Mouse (Mus musculus): ENCODE measurements around the gene Klf9. TPM values are rescaled to one million over a fixed set of nuclear protein-coding genes. Genes with fewer than 3 reads are reported as not detected.

The Klf9 gene
- polyA plus RNA-seq, 1 experiment = 9.8 TPM

DNA sequence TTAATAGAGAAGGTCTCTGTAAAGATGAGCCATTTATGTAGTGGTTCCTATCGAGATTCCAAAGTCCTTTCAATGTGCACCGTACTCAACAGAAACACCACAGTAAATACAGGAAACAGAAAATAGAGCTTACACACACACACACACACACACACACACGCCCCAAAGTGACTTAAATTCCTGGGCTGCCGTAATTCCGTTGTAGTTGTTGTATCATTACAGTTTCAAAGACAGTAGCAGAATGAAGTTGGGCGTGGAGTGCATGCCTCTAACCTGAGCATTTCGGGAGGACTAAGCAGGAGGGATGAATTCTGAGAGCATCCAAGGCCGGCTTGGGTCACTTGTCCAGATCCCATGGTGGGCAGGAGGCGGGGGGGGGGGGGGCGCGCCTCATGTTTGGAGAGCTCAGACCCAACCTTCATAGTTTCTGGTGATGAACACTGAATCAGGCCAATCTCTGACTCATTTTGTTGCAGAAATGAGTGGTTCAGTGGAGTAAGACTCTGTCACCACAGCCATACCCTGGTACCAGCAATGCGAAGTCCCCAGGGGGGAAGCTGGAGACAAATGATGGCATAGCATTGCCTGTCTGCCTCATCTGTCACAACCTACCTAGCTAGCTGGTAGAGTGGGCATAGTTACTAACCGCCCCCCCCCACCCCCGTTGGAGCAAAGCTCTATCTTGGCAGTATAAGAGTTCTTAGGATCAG, 9.7 kb downstream of the Klf9 start:
- TF ChIP-seq CTCF (IDR thresholded peaks at IDR 0.05; ENCODE audit: control insufficient read depth, insufficient read depth, low read length) = no peak
- TF ChIP-seq POLR2A (IDR thresholded peaks at IDR 0.05; ENCODE audit: borderline replicate concordance, control insufficient read depth, low read depth, low read length) = no peak
- 76% methylated on average over 14 of the region's 14 CpGs for WGBS
- Histone ChIP-seq H3K4me3 (replicated peaks; ENCODE audit: control insufficient read depth, low read depth, low read length) (no peak overlapping the region), H3K4me1 (ENCODE audit: control insufficient read depth, insufficient read depth, low read length) (peaks cover 6% of the 10 kb centered on the region), H3K27ac (ENCODE audit: control insufficient read depth, insufficient read depth, low read depth, low read length, poor library complexity) (peak overlapping the region; percentile 17; the same call in 1 of the 2 replicates)

GRCm38 (mm10) chr19:23151651-23152070, 10.6 kb downstream of the Klf9 start:
- 11% methylated on average over 11 of the region's 11 CpGs for WGBS
- H3K27ac ChIP-seq (ENCODE audit: control insufficient read depth, insufficient read depth, low read depth, low read length, poor library complexity) = peak overlapping the region; percentile 69
- TF ChIP-seq POLR2A (IDR thresholded peaks at IDR 0.05; ENCODE audit: borderline replicate concordance, control insufficient read depth, low read depth, low read length) = no peak
- TF ChIP-seq CTCF (IDR thresholded peaks at IDR 0.05; ENCODE audit: control insufficient read depth, insufficient read depth, low read length) = peak; percentile 61
- H3K4me3 ChIP-seq (replicated peaks; ENCODE audit: control insufficient read depth, low read depth, low read length) = peak overlapping the region; percentile 26
- H3K4me1 ChIP-seq (ENCODE audit: control insufficient read depth, insufficient read depth, low read length) = peaks cover 6% of the 10 kb centered on the region

- peak overlapping the region; percentile 69; the same call in 1 of the 2 replicates for H3K27ac ChIP-seq (ENCODE audit: control insufficient read depth, insufficient read depth, low read depth, low read length, poor library complexity)
- 32% methylated on average over 4 of the region's 4 CpGs for WGBS
- peaks cover 6% of the 10 kb centered on the region for H3K4me1 ChIP-seq (ENCODE audit: control insufficient read depth, insufficient read depth, low read length)
- no peak overlapping the region for H3K4me3 ChIP-seq (replicated peaks; ENCODE audit: control insufficient read depth, low read depth, low read length)
- TF ChIP-seq POLR2A (IDR thresholded peaks at IDR 0.05; ENCODE audit: borderline replicate concordance, control insufficient read depth, low read depth, low read length) = no peak
- no peak for TF ChIP-seq CTCF (IDR thresholded peaks at IDR 0.05; ENCODE audit: control insufficient read depth, insufficient read depth, low read length)
Measured at GRCm38 (mm10) chr19:23152201-23152640, 11.2 kb downstream of the Klf9 start.

GRCm38 (mm10) chr19:23152771-23153605, 12.0 kb downstream of the Klf9 start:
- WGBS = 78% methylated on average over 25 of the region's 25 CpGs
- H3K4me3 ChIP-seq (replicated peaks; ENCODE audit: control insufficient read depth, low read depth, low read length) = no peak overlapping the region
- H3K27ac ChIP-seq (ENCODE audit: control insufficient read depth, insufficient read depth, low read depth, low read length, poor library complexity) = peak overlapping the region; percentile 16; the same call in 1 of the 2 replicates
- peaks cover 6% of the 10 kb centered on the region for H3K4me1 ChIP-seq (ENCODE audit: control insufficient read depth, insufficient read depth, low read length)
- TF ChIP-seq CTCF (IDR thresholded peaks at IDR 0.05; ENCODE audit: control insufficient read depth, insufficient read depth, low read length) = no peak
- no peak for TF ChIP-seq POLR2A (IDR thresholded peaks at IDR 0.05; ENCODE audit: borderline replicate concordance, control insufficient read depth, low read depth, low read length)

DNA sequence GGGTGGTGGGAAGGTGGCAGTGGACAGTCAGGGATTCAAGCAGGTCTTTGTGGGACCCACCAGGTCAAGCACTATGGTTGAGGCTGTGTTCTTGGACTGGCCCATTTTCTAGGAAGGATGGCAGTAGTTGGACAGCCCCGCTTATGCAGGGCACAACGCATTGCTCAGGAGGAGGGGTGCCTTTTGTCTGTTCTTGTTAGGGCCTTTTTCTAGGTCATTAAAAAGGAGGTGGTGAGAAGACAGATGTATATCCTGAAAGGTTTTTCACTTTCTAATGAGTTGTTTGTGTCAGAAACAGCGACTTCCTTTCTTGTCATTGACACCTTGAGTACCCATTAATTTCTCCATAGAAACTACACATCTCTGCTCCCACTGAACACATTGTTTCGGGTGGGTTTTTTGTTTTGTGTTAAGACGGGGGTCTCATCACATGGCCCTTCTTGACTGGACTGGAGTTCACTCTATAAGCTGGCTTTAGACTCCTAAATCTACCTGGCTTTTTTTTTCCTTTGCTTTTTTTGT, 12.6 kb downstream of the Klf9 start:
- TF ChIP-seq CTCF (IDR thresholded peaks at IDR 0.05; ENCODE audit: control insufficient read depth, insufficient read depth, low read length) (no peak), POLR2A (IDR thresholded peaks at IDR 0.05; ENCODE audit: borderline replicate concordance, control insufficient read depth, low read depth, low read length) (no peak)
- H3K4me3 ChIP-seq (replicated peaks; ENCODE audit: control insufficient read depth, low read depth, low read length) = no peak overlapping the region
- H3K27ac ChIP-seq (ENCODE audit: control insufficient read depth, insufficient read depth, low read depth, low read length, poor library complexity) = no peak overlapping the region
- 83% methylated on average over 5 of the region's 5 CpGs for WGBS
- H3K4me1 ChIP-seq (ENCODE audit: control insufficient read depth, insufficient read depth, low read length) = peaks cover 6% of the 10 kb centered on the region

GRCm38 (mm10) chr19:23159780-23160395, 18.9 kb downstream of the Klf9 start:
- WGBS = 91% methylated on average over 10 of the region's 10 CpGs

DNA sequence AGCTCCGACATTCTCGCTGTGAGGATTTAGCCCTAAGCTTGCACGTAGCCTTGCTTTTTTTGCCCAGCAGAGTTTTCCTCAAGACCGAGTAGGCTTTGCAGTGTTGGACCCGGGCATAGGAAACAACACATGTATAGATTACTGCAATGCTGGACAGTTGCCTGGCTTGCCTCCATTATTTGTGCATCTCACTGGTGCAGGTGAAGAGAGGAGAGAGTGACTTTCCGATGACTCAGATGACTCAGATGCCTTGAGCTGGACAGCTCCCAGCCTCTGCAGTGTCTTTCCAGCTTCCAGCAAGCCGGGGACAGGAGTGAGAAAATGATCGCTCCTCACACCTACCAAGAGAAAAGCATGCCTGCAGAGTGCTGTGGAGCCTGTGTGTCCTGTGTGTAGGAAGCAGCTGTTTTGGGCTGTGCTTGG, 21.4 kb downstream of the Klf9 start:
- Histone ChIP-seq H3K4me1 (ENCODE audit: control insufficient read depth, insufficient read depth, low read length) (no peaks in the 10 kb centered on the region; the same call in 1 of the 2 replicates), H3K4me3 (replicated peaks; ENCODE audit: control insufficient read depth, low read depth, low read length) (no peak overlapping the region), H3K27ac (ENCODE audit: control insufficient read depth, insufficient read depth, low read depth, low read length, poor library complexity) (no peak overlapping the region)
- no peak for TF ChIP-seq CTCF (IDR thresholded peaks at IDR 0.05; ENCODE audit: control insufficient read depth, insufficient read depth, low read length)
- TF ChIP-seq POLR2A (IDR thresholded peaks at IDR 0.05; ENCODE audit: borderline replicate concordance, control insufficient read depth, low read depth, low read length) = no peak
- WGBS = 80% methylated on average over 8 of the region's 8 CpGs

More at GRCm38 (mm10) chr19:23159780-23160395, 18.9 kb downstream of the Klf9 start:
- Histone ChIP-seq H3K4me3 (replicated peaks; ENCODE audit: control insufficient read depth, low read depth, low read length) (no peak overlapping the region), H3K27ac (ENCODE audit: control insufficient read depth, insufficient read depth, low read depth, low read length, poor library complexity) (no peak overlapping the region), H3K4me1 (ENCODE audit: control insufficient read depth, insufficient read depth, low read length) (no peaks in the 10 kb centered on the region; the same call in 1 of the 2 replicates)
- TF ChIP-seq POLR2A (IDR thresholded peaks at IDR 0.05; ENCODE audit: borderline replicate concordance, control insufficient read depth, low read depth, low read length) = no peak
- TF ChIP-seq CTCF (IDR thresholded peaks at IDR 0.05; ENCODE audit: control insufficient read depth, insufficient read depth, low read length) = no peak

Data from bone marrow, adult 2 months (tissue).